Mouse (Mus musculus): Measurements from ENCODE around the gene Lix1.
A peak's percentile ranks its signal among the peaks of the same experiment; 100 is the strongest.

Lix1 gene

DNA sequence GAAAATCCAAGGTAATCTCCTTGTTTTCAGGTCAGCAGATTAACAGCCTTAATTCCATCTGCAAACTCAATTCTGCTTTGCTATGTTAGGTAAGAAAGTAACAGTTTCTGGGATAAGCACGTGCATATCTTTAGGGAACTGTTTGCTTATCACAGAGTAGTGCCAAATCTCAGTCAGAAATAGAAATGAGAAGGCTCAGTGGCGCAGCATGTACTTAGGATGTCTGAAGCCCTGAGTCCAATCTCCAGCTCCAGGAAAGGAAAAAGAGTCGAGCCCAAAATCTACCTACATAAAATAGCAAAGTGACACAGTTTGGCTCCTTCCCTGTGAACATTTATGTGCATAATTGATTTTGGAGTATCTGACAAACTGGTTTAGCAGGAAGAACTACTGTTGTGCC lies 96.8 kb downstream of the Lix1 start:
- DNase-seq = peak in 1 of 2 experiments; percentile 23

DNA sequence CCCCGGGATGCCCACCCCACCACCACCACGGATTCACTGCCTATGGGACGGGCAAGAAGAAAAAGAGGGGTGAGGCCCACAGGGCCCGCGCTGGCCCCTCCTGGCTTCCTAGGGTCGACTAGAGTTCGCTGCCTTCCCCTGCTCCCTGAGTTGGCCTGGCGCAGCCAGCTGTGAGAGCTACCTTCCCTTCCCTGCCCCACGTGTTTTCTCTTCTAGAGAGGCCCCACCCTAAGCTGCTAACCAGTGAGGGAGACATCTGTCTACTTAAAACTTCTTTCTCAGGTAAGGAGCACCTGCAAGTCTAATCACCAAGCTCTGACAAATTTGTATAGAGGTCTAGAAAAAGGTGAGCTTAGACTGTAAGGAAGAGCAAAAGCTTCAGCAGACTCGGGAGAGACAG lies 104.2 kb downstream of the Lix1 start:
- no peak for DNase-seq
